Mouse (Mus musculus): ENCODE measurements around the gene Stox2. TPM values are rescaled to one million over a fixed set of nuclear protein-coding genes. Genes with fewer than 3 reads are reported as not detected.

Stox2 gene
- polyA plus RNA-seq, 1 experiment from 2014 or later = 41.2 TPM

GRCm38 (mm10) chr8:47243016-47243630 is 203.0 kb downstream of the Stox2 start:
- Histone ChIP-seq H3K4me1 (peaks cover 54% of the 10 kb centered on the region), H3K4me3 (peak overlapping the region; percentile 26), H3K36me3 (no peaks in the 10 kb centered on the region), H3K9ac (peak overlapping the region; percentile 36; the same call in 1 of the 2 replicates), H3K4me2 (replicated peaks) (peak overlapping the region; percentile 46), H3K9me3 (replicated peaks) (no peaks in the 10 kb centered on the region), H3K27me3 (no peaks in the 10 kb centered on the region), H3K27ac (peak overlapping the region; percentile 74)
- peak; percentile 80 for ATAC-seq (ENCODE audit: low FRiP score)
- WGBS = 29% methylated on average over 8 of the region's 8 CpGs

GRCm38 (mm10) chr8:47242207-47243004 is 203.8 kb downstream of the Stox2 start:
- ATAC-seq (ENCODE audit: low FRiP score) = peak; percentile 97
- 13% methylated on average over 17 of the region's 17 CpGs for WGBS
- Histone ChIP-seq H3K4me1 (peaks cover 54% of the 10 kb centered on the region), H3K4me3 (peak overlapping the region; percentile 26), H3K9me3 (replicated peaks) (no peaks in the 10 kb centered on the region), H3K27me3 (no peaks in the 10 kb centered on the region), H3K27ac (peak overlapping the region; percentile 74), H3K36me3 (no peaks in the 10 kb centered on the region), H3K4me2 (replicated peaks) (peak overlapping the region; percentile 46), H3K9ac (peak overlapping the region; percentile 43)

- peak overlapping the region; percentile 46 for H3K4me2 ChIP-seq (replicated peaks)
- H3K4me3 ChIP-seq = peak overlapping the region; percentile 26
- no peaks in the 10 kb centered on the region for H3K36me3 ChIP-seq
- peak overlapping the region; percentile 74 for H3K27ac ChIP-seq
- WGBS = 35% methylated on average over 13 of the region's 13 CpGs
- H3K9ac ChIP-seq = peak overlapping the region; percentile 43
- H3K4me1 ChIP-seq = peaks cover 54% of the 10 kb centered on the region
- H3K27me3 ChIP-seq = no peaks in the 10 kb centered on the region
- no peak for ATAC-seq (ENCODE audit: low FRiP score)
- no peaks in the 10 kb centered on the region for H3K9me3 ChIP-seq (replicated peaks)
Observed at GRCm38 (mm10) chr8:47241421-47242078, 204.6 kb downstream of the Stox2 start.

DNA sequence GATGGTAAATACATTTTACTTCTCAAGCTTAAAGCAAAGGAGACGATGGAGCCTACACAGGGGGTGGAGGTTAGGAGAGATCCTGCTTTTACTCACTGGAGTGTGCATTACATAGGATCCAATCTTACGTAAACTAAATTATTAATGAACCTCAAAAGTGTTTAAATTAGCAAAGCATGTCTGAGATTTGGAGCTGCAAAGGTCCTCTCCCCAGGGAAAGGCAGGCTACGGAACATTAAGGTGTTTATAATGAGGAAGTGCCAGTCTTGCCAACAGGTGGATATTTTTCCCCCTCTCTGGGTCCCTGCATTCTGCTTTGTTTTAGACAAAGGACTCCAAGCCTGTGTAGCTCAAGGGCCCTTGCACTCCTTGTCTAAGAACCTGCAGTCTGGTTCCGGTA is 205.3 kb downstream of the Stox2 start:
- WGBS = 35% methylated on average over 4 of the region's 4 CpGs
- H3K4me1 ChIP-seq = peaks cover 54% of the 10 kb centered on the region
- peak overlapping the region; percentile 46 for H3K4me2 ChIP-seq (replicated peaks)
- ATAC-seq (ENCODE audit: low FRiP score) = no peak
- no peaks in the 10 kb centered on the region for H3K9me3 ChIP-seq (replicated peaks)
- no peaks in the 10 kb centered on the region for H3K27me3 ChIP-seq
- no peak overlapping the region for H3K9ac ChIP-seq
- no peaks in the 10 kb centered on the region for H3K36me3 ChIP-seq
- H3K27ac ChIP-seq = 0 out of 2 replicates have a peak overlapping the region, but pooled peaks have one; percentile 41
- H3K4me3 ChIP-seq = no peak overlapping the region

GRCm38 (mm10) chr8:47240266-47240665 is 205.9 kb downstream of the Stox2 start:
- peak overlapping the region; percentile 62 for H3K27ac ChIP-seq
- ATAC-seq (ENCODE audit: low FRiP score) = no peak

DNA sequence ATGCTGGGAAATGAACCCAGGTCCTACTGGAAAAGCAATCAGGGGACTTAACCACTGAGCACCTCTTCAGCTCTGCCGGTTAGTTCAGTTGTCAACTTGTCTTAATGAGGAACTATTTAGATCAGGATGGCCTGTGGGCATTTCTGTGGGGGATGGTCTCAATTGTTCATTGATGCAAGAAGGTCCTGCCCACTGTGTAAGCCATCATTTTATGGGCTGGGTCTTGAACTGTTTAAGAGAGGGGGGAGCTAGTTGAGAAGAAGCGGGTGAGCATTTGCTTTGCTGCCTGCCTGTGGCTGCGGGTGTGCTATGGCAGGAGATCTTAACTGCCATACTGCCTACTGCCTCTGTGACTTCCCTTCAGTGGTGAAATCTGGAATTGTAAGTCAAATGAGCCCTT is 214.1 kb downstream of the Stox2 start:
- H3K4me3 ChIP-seq = no peak overlapping the region
- H3K9ac ChIP-seq = no peak overlapping the region
- WGBS = 52% methylated on average over 3 of the region's 3 CpGs
- no peak for ATAC-seq (ENCODE audit: low FRiP score)
- H3K36me3 ChIP-seq = no peaks in the 10 kb centered on the region
- H3K4me2 ChIP-seq (replicated peaks) = no peak overlapping the region
- H3K27ac ChIP-seq = no peak overlapping the region
- H3K9me3 ChIP-seq (replicated peaks) = no peaks in the 10 kb centered on the region
- H3K27me3 ChIP-seq = no peaks in the 10 kb centered on the region
- H3K4me1 ChIP-seq = peaks cover 15% of the 10 kb centered on the region; the same call in 1 of the 2 replicates

More at GRCm38 (mm10) chr8:47240266-47240665, 205.9 kb downstream of the Stox2 start:
- Histone ChIP-seq H3K4me2 (replicated peaks) (peak overlapping the region; percentile 46), H3K36me3 (no peaks in the 10 kb centered on the region), H3K4me1 (peaks cover 55% of the 10 kb centered on the region), H3K27me3 (no peaks in the 10 kb centered on the region), H3K9me3 (replicated peaks) (no peaks in the 10 kb centered on the region), H3K4me3 (no peak overlapping the region), H3K9ac (0 out of 2 replicates have a peak overlapping the region, but pooled peaks have one; percentile 4)
- 32% methylated on average over 7 of the region's 7 CpGs for WGBS

GRCm38 (mm10) chr8:47230057-47230456 is 216.1 kb downstream of the Stox2 start:
- no peaks in the 10 kb centered on the region for H3K9me3 ChIP-seq (replicated peaks)
- H3K4me3 ChIP-seq = no peak overlapping the region
- no peak overlapping the region for H3K27ac ChIP-seq
- H3K4me2 ChIP-seq (replicated peaks) = no peak overlapping the region
- H3K9ac ChIP-seq = no peak overlapping the region
- peaks cover 12% of the 10 kb centered on the region; the same call in 1 of the 2 replicates for H3K4me1 ChIP-seq
- H3K27me3 ChIP-seq = no peaks in the 10 kb centered on the region
- WGBS = 88% methylated on average over 5 of the region's 5 CpGs
- ATAC-seq (ENCODE audit: low FRiP score) = no peak
- H3K36me3 ChIP-seq = no peaks in the 10 kb centered on the region

GRCm38 (mm10) chr8:47221851-47222250 is 224.3 kb downstream of the Stox2 start:
- no peaks in the 10 kb centered on the region for H3K36me3 ChIP-seq
- H3K9ac ChIP-seq = no peak overlapping the region
- H3K4me2 ChIP-seq (replicated peaks) = no peak overlapping the region
- ATAC-seq (ENCODE audit: low FRiP score) = no peak
- no peaks in the 10 kb centered on the region for H3K27me3 ChIP-seq
- H3K4me3 ChIP-seq = no peak overlapping the region
- 78% methylated on average over 5 of the region's 5 CpGs for WGBS
- no peaks in the 10 kb centered on the region for H3K9me3 ChIP-seq (replicated peaks)
- H3K27ac ChIP-seq = no peak overlapping the region
- H3K4me1 ChIP-seq = peaks cover 42% of the 10 kb centered on the region

DNA sequence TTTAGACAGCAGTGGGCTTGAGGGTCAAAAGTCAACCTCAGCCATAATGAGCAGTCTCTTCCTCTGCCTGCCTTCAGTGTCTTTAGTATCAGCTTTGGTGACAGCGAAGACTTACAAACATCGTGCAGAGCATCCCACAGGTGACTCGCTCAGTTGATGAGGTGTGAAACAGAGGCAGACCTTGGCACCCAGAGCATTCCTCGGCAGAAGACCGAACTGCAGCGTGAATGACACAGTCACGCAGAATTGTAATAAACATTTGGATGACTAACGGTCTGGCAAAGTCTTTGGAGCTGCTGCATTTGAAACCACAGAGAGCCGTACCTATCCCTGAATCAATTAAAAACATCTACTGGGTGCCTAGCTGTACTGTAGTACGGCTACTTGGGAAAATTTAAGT is 225.0 kb downstream of the Stox2 start:
- H3K4me3 ChIP-seq = no peak overlapping the region
- H3K36me3 ChIP-seq = no peaks in the 10 kb centered on the region
- no peak overlapping the region for H3K4me2 ChIP-seq (replicated peaks)
- no peaks in the 10 kb centered on the region for H3K27me3 ChIP-seq
- H3K4me1 ChIP-seq = peaks cover 46% of the 10 kb centered on the region
- ATAC-seq (ENCODE audit: low FRiP score) = no peak
- H3K9me3 ChIP-seq (replicated peaks) = no peaks in the 10 kb centered on the region
- no peak overlapping the region for H3K9ac ChIP-seq
- H3K27ac ChIP-seq = no peak overlapping the region
- 64% methylated on average over 10 of the region's 10 CpGs for WGBS

GRCm38 (mm10) chr8:47220390-47220789 is 225.8 kb downstream of the Stox2 start:
- peaks cover 47% of the 10 kb centered on the region for H3K4me1 ChIP-seq
- H3K27ac ChIP-seq = no peak overlapping the region
- H3K4me3 ChIP-seq = no peak overlapping the region

GRCm38 (mm10) chr8:47218536-47218935 is 227.6 kb downstream of the Stox2 start:
- no peaks in the 10 kb centered on the region for H3K36me3 ChIP-seq
- no peaks in the 10 kb centered on the region for H3K9me3 ChIP-seq (replicated peaks)
- peak overlapping the region; percentile 77 for H3K27ac ChIP-seq
- ATAC-seq (ENCODE audit: low FRiP score) = no peak
- no peak overlapping the region for H3K9ac ChIP-seq
- 0 out of 2 replicates have a peak overlapping the region, but pooled peaks have one; percentile 15 for H3K4me2 ChIP-seq (replicated peaks)
- H3K4me1 ChIP-seq = peaks cover 47% of the 10 kb centered on the region
- H3K4me3 ChIP-seq = no peak overlapping the region
- 34% methylated on average over 6 of the region's 6 CpGs for WGBS
- no peaks in the 10 kb centered on the region for H3K27me3 ChIP-seq

More at GRCm38 (mm10) chr8:47220390-47220789, 225.8 kb downstream of the Stox2 start:
- WGBS = 40% methylated on average over 5 of the region's 5 CpGs
- no peaks in the 10 kb centered on the region for H3K9me3 ChIP-seq (replicated peaks)
- no peak for ATAC-seq (ENCODE audit: low FRiP score)
- H3K9ac ChIP-seq = no peak overlapping the region
- H3K27me3 ChIP-seq = no peaks in the 10 kb centered on the region
- no peak overlapping the region for H3K4me2 ChIP-seq (replicated peaks)
- H3K36me3 ChIP-seq = no peaks in the 10 kb centered on the region

DNA sequence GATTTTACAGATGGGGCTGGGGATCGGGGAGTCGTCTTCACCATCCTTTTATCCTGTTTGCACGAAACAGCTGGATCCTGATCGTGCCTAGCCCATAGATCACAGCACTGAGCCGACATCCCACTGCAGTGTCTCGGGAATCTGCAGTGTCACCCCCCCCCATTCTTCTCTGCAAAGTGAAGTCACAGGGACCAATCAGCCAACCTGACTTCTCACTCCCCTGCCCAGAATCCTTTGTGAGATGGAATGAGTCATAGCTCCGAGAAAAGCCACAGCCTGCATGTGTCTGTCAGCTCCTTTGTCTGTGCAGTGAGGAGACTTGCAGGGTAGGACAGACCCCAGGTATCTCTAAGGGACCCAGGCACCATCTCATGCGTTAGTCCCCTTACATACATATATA is 228.1 kb downstream of the Stox2 start:
- H3K4me1 ChIP-seq = peaks cover 47% of the 10 kb centered on the region
- H3K27ac ChIP-seq = peak overlapping the region; percentile 77
- H3K9ac ChIP-seq = peak overlapping the region; percentile 49; the same call in 1 of the 2 replicates

More for the DNA sequence above, 228.1 kb downstream of the Stox2 start:
- Histone ChIP-seq H3K4me3 (no peak overlapping the region), H3K27me3 (no peaks in the 10 kb centered on the region), H3K36me3 (no peaks in the 10 kb centered on the region), H3K9me3 (replicated peaks) (no peaks in the 10 kb centered on the region), H3K4me2 (replicated peaks) (0 out of 2 replicates have a peak overlapping the region, but pooled peaks have one; percentile 15)
- ATAC-seq (ENCODE audit: low FRiP score) = peak; percentile 76
- 19% methylated on average over 8 of the region's 8 CpGs for WGBS

Measured in hindbrain, embryonic 12.5 days (tissue).